Mouse (Mus musculus) hindbrain, embryonic 16.5 days (tissue): ENCODE measurements around the gene Psmc2. TPM values are rescaled to one million over a fixed set of nuclear protein-coding genes. Genes with fewer than 3 reads are reported as not detected.

Source experiments
- ATAC-seq: fragments of 200-750 bp; cut with Nextera tagmentation; 2 replicates; pipeline ENCODE4 v1.8.0; 2017; ENCODE audit warnings: moderate TSS enrichment, moderate library complexity
- H3K27ac ChIP-seq: fragments of 300-500 bp; sonication (generic); 2 replicates; pipeline ENCODE4 v1.5.1; 2014; ENCODE audit warnings: low read depth, mild to moderate bottlenecking, control low read depth, low read length, moderate library complexity
- H3K27me3 ChIP-seq: fragments of 300-500 bp; sonication (generic); replicated peaks from 2 replicates; pipeline ENCODE4 v1.6.1; 2014; ENCODE audit warnings: low read length; ENCODE audit not compliant: control insufficient read depth, insufficient read depth
- H3K36me3 ChIP-seq: fragments of 300-500 bp; sonication (generic); 2 replicates; pipeline ENCODE4 v1.6.1; 2014; ENCODE audit warnings: mild to moderate bottlenecking, low read length, moderate library complexity, mixed read lengths; ENCODE audit not compliant: control insufficient read depth, insufficient read depth
- H3K4me1 ChIP-seq: fragments of 300-500 bp; sonication (generic); 2 replicates; pipeline ENCODE4 v1.6.1; 2014; ENCODE audit warnings: low read depth, low read length; ENCODE audit not compliant: control insufficient read depth, insufficient read depth
- H3K4me2 ChIP-seq: fragments of 300-500 bp; sonication (generic); 2 replicates; pipeline ENCODE4 v1.6.1; 2014; ENCODE audit warnings: mild to moderate bottlenecking, low read length, control low read depth, moderate library complexity
- H3K4me3 ChIP-seq: fragments of 300-500 bp; sonication (generic); 2 replicates; pipeline ENCODE4 v1.5.1; 2014; ENCODE audit warnings: mild to moderate bottlenecking, low read length, control low read depth, moderate library complexity
- H3K9ac ChIP-seq: fragments of 300-500 bp; sonication (generic); 2 replicates; pipeline ENCODE4 v1.6.1; 2014; ENCODE audit warnings: low read depth, mild to moderate bottlenecking, control low read depth, low read length, moderate library complexity
- H3K9me3 ChIP-seq: fragments of 300-500 bp; sonication (generic); 2 replicates; pipeline ENCODE4 v1.6.1; 2014; ENCODE audit warnings: mild to moderate bottlenecking, low read length, moderate library complexity; ENCODE audit not compliant: control insufficient read depth
- WGBS: fragments of 180-500 bp; shearing (Covaris S2); extraction: QIAGEN DNeasy Blood & Tissue Kit; methylation state at CpG from one replicate; pipeline ENCODE4 v1.1.7; 2014; 5-methylcytosine and 5-hydroxymethylcytosine counted together
- polyA plus RNA-seq: library from polyadenylated mRNA; unstranded; fragments of >200 nt; fragmentation: Nextera tagmentation; extraction: Ambion mirVana; gene quantifications from 2 replicates; pipeline ENCODE4 v1.2.1, GENCODE M21; 2015

Gene Psmc2
- polyA plus RNA-seq, result 183 and 187 TPM in 2 replicates

GRCm38 (mm10) chr5:21785053-21785452 is at the start of gene Psmc2, which contains the start of gene Dnajc2:
TSS of gene Psmc2 (plus strand) at chr5:21785283.
TSS of gene Dnajc2 (minus strand) at chr5:21785251.
- ATAC-seq, result peak; percentile 97
- peak within 1 kb of the TSS; percentile 97 for H3K4me3 ChIP-seq
- H3K27me3 ChIP-seq, result no peaks in the 10 kb centered on the region
- peaks cover 19% of the 10 kb centered on the region for H3K36me3 ChIP-seq
- H3K9me3 ChIP-seq, result no peaks in the 10 kb centered on the region
- H3K4me2 ChIP-seq, result peak within 1 kb of the TSS; percentile 91
- under 1% methylated on average over 24 of the region's 37 CpGs for WGBS
- H3K9ac ChIP-seq, result peak within 1 kb of the TSS; percentile 87
- H3K27ac ChIP-seq, result peak within 1 kb of the TSS; percentile 81
- H3K4me1 ChIP-seq, result peaks cover 30% of the 10 kb centered on the region

GRCm38 (mm10) chr5:21735584-21735983 is 49.5 kb upstream of the Psmc2 start:
- Histone ChIP-seq H3K4me1 (peaks cover 19% of the 10 kb centered on the region), H3K4me3 (no peak overlapping the region), H3K27ac (no peak overlapping the region), H3K36me3 (peaks cover 18% of the 10 kb centered on the region), H3K4me2 (no peak overlapping the region), H3K27me3 (no peaks in the 10 kb centered on the region), H3K9me3 (no peaks in the 10 kb centered on the region), H3K9ac (no peak overlapping the region)
- 27% methylated on average over 10 of the region's 10 CpGs for WGBS
- ATAC-seq, result no peak

DNA sequence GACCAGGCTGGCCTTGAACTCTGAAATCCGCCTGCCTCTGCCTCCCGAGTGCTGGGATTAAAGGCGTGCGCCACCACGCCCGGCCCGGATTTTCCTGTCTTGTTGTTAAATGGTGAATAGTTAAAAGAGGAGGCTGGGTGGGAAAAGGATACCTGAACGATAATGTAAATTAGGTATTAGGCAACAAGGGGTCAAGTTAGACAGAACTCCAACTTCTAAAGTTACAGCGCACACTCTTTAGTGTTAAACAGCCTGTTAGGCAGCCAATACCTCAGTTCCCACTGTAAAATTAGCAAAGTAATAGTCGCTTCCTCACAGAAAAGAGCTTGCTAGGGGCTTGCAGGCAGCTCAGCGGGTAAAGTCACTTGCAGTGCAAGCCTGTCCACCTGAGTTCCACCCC is 49.0 kb upstream of the Psmc2 start:
- H3K36me3 ChIP-seq, result peaks cover 18% of the 10 kb centered on the region
- no peak overlapping the region for H3K4me3 ChIP-seq
- H3K4me1 ChIP-seq, result peaks cover 19% of the 10 kb centered on the region
- no peak overlapping the region for H3K4me2 ChIP-seq
- H3K9ac ChIP-seq, result no peak overlapping the region
- no peaks in the 10 kb centered on the region for H3K27me3 ChIP-seq
- 87% methylated on average over 11 of the region's 11 CpGs for WGBS
- H3K9me3 ChIP-seq, result no peaks in the 10 kb centered on the region
- ATAC-seq, result no peak
- no peak overlapping the region for H3K27ac ChIP-seq

DNA sequence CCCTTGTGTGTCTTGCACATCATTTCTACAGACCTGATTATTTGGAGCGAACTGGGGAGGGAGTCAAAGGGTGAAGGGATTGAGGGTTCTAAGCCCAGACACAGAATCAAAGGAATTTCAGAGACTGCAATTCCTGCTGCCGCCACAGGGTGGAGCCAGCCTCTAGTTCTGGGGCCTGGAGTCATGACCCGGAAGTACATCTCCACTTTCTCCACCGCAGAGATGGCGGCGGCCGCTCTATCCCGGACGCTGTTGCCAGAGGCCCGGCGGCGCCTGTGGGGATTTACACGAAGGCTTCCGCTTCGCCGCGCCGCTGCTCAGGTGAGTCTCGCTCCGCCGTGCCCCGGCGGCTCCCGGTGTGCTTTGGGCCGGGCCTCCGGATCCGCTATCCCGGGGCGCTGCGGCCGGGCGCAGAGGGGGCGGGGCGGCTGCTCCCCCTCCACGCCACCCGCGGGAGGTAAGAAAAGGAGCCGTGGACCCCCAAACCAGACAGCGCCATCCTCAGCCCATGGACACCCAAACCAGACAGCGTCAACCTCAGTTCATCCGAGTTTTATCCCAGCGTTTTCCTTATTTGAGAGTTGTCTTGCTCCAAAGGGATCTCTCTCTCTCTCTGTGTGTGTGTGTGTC is 48.0 kb upstream of the Psmc2 start, which contains the start of gene Pmpcb:
Gene Pmpcb (plus strand): TSS at position 186 of the 630 bp plus-strand sequence.
- Histone ChIP-seq H3K4me1 (peaks cover 19% of the 10 kb centered on the region), H3K4me3 (peak within 1 kb of the TSS; percentile 98), H3K9ac (peak within 1 kb of the TSS; percentile 97), H3K4me2 (peak within 1 kb of the TSS; percentile 75), H3K36me3 (peaks cover 28% of the 10 kb centered on the region), H3K27me3 (no peaks in the 10 kb centered on the region), H3K27ac (peak within 1 kb of the TSS; percentile 89), H3K9me3 (no peaks in the 10 kb centered on the region)
- WGBS, result under 1% methylated on average over 26 of the region's 42 CpGs
- peak; percentile 85 for ATAC-seq

DNA sequence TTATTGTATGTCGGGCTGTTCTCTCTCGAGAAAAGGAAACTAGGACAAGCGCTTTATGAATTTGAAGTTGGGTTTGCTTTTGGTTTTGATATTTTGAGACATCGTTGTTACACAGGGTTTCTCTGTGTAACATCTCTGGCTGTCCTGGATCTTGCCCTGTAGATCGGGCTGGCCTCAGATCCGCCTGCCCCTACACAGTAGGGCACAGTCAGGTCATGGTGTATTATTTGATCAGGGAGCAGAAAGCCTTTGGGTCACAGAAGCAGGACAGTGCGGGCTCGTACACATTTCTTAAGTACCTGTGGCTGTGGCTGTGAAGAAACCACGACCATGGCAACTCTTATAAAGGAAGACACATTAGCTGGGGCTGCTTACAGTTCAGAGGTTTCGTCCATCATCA is 47.5 kb upstream of the Psmc2 start:
- Histone ChIP-seq H3K9ac (peak overlapping the region; percentile 97), H3K9me3 (no peaks in the 10 kb centered on the region), H3K4me3 (peak overlapping the region; percentile 98), H3K27ac (no peak overlapping the region), H3K4me2 (peak overlapping the region; percentile 75), H3K36me3 (peaks cover 30% of the 10 kb centered on the region), H3K27me3 (no peaks in the 10 kb centered on the region), H3K4me1 (peaks cover 18% of the 10 kb centered on the region)
- no peak for ATAC-seq
- 26% methylated on average over 10 of the region's 10 CpGs for WGBS

- Histone ChIP-seq H3K9ac (no peak overlapping the region), H3K4me2 (no peak overlapping the region), H3K27me3 (no peaks in the 10 kb centered on the region), H3K9me3 (no peaks in the 10 kb centered on the region), H3K4me1 (peaks cover 11% of the 10 kb centered on the region), H3K27ac (no peak overlapping the region), H3K36me3 (peaks cover 43% of the 10 kb centered on the region), H3K4me3 (no peak overlapping the region)
- WGBS, result 90% methylated on average over 11 of the region's 11 CpGs
- no peak for ATAC-seq
These were observed 46.0 kb upstream of the Psmc2 start for GRCm38 (mm10) chr5:21739120-21739519.

DNA sequence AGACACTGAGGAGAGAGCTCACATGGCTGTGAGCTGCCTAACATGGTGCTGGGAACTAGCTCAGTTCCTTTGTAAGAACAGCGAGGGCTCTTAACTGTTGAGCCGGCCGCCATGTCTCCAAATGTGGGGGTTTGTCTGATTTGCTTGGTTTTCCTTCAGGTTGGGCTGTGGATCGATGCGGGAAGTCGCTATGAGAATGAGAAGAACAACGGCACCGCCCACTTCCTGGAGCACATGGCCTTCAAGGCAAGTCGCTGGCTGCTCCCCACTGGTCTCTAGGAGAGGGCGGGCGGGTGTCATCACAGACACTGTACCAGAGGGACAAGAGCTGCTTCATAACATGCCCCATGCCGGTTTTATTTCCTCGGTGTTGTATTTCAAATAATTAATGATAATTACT is 45.2 kb upstream of the Psmc2 start:
- 91% methylated on average over 13 of the region's 13 CpGs for WGBS
- Histone ChIP-seq H3K9ac (no peak overlapping the region), H3K4me1 (peaks cover 11% of the 10 kb centered on the region), H3K27me3 (no peaks in the 10 kb centered on the region), H3K36me3 (peaks cover 50% of the 10 kb centered on the region), H3K27ac (no peak overlapping the region), H3K9me3 (no peaks in the 10 kb centered on the region), H3K4me3 (no peak overlapping the region), H3K4me2 (no peak overlapping the region)
- no peak for ATAC-seq

DNA sequence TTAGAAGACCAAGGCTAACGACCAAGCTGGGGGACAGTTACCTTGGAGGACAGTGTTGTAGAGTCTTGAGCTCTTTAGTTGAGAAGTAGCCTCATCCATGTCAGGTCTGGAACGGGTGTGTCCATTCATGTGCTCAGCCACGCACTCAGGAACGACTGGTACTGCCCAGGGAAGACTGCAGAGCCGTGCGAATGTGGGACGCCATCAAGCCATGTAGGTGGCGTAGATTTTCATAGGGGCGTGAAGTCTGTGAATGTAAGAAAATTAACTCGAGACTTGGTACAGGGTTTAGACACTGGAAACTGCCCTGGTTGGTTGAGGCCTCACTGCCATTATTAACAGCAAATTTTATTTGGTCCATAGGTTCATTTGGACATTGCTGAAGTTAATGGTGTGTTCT is 41.5 kb upstream of the Psmc2 start:
- Histone ChIP-seq H3K4me3 (no peak overlapping the region), H3K27ac (no peak overlapping the region), H3K4me2 (no peak overlapping the region), H3K36me3 (peaks cover 68% of the 10 kb centered on the region), H3K9me3 (no peaks in the 10 kb centered on the region), H3K27me3 (no peaks in the 10 kb centered on the region), H3K4me1 (peaks cover under 1% of the 10 kb centered on the region; the same call in 1 of the 2 replicates), H3K9ac (no peak overlapping the region)
- 96% methylated on average over 10 of the region's 10 CpGs for WGBS
- ATAC-seq, result no peak

DNA sequence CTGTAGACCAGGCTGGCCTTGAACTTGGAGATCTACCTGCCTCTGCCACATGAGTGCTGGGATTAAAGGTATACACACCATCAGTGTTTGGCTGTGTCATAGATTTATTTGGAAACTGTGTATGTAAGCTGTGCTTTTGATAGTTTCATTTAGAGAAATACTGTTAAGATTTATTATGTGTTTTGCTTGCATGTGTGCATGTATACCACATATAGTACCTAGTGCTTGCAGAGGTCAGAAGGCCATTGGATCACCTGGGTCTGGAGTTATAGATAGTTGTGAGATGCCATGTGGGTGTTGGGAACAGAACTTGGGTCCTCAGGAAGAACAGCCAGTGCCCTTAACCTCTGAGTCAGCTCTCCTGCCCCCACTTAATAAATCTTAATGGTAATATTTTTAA is 40.4 kb upstream of the Psmc2 start:
- no peak for ATAC-seq
- Histone ChIP-seq H3K36me3 (peaks cover 67% of the 10 kb centered on the region), H3K27ac (no peak overlapping the region)

More for the DNA sequence above, 40.4 kb upstream of the Psmc2 start:
- Histone ChIP-seq H3K4me1 (no peaks in the 10 kb centered on the region), H3K27me3 (no peaks in the 10 kb centered on the region), H3K4me3 (no peak overlapping the region), H3K4me2 (no peak overlapping the region), H3K9ac (no peak overlapping the region), H3K9me3 (no peaks in the 10 kb centered on the region)
